Mouse (Mus musculus): Measurements from ENCODE around the gene Mob4.
"Not testable (repeated sequence)": the region's sequence is repeated elsewhere in the genome, so short reads cannot be mapped to it uniquely, and the experiment has no call there.

The Mob4 gene

GRCm38 (mm10) chr1:55130943-55131401 lies at the start of gene Mob4:
Mob4 (plus strand) TSS chr1:55131231.
- peak; percentile 86 for DNase-seq (ENCODE audit: low spot score)

- DNase-seq (ENCODE audit: low spot score) = no peak
Measured at GRCm38 (mm10) chr1:55082106-55082505, 48.9 kb upstream of the Mob4 start.

DNA sequence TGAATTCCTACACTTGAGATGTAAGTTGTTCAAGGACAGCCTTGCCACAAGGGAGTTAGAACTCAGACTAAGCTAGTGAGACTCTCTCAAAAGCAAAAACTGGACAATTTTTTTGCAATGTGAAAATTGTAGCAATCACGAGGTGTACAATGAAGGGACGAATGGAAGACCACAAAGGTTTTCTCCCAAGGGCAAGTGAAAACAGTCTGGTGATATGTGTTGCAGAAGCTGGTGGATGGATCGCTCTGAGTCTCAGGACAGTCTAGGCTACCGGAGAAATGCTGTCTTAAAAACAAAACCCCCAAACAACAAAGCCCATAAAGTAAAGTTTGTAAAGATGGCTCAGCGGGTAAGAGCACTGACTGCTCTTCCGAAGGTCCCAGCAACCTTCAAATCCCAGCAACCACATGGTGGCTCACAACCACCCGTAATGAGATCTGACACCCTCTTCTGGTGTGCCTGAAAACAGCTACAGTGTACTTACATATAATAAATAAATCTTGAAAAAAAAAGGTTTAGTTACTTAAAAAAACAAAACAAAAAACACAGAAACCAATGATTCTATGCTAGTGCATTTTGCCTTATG lies 45.2 kb upstream of the Mob4 start:
- no peak for DNase-seq (ENCODE audit: low spot score)

DNA sequence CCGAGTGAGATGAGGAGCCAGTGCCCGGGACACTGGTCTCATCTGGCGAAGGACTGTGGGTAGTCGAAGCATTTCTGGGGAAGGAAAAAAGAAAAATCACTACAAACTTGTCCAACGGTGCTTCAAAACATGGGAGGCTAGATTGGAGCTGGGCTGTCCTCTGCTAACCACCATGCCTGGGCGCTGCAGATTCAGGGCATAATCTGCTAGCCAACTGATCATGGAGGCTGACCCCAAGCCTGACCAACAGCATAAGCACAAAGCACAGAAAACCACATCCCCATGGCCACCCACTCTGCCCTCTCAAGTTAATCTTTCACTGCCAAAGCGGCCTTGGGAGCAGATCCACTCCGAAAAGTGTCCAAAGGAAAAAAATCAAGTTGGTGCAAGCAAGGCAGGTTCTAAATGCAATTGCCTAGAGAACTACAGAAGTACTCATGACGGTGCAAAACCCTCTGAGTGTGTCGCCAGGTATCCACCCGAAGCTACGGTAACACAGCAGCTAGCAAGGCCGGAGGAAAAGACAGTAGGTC lies 44.1 kb upstream of the Mob4 start:
- DNase-seq (ENCODE audit: low spot score) = no peak

- no peak for DNase-seq (ENCODE audit: low spot score)
Measured at GRCm38 (mm10) chr1:55087401-55087904, 43.6 kb upstream of the Mob4 start.

- DNase-seq (ENCODE audit: low spot score) = peak; percentile 94
Measured at GRCm38 (mm10) chr1:55087932-55088610, 43.0 kb upstream of the Mob4 start, which contains the start of the genes Hspe1 and Hspd1. Hspe1 (plus strand) TSS chr1:55088132. Hspd1 (minus strand) TSS chr1:55088243.

DNA sequence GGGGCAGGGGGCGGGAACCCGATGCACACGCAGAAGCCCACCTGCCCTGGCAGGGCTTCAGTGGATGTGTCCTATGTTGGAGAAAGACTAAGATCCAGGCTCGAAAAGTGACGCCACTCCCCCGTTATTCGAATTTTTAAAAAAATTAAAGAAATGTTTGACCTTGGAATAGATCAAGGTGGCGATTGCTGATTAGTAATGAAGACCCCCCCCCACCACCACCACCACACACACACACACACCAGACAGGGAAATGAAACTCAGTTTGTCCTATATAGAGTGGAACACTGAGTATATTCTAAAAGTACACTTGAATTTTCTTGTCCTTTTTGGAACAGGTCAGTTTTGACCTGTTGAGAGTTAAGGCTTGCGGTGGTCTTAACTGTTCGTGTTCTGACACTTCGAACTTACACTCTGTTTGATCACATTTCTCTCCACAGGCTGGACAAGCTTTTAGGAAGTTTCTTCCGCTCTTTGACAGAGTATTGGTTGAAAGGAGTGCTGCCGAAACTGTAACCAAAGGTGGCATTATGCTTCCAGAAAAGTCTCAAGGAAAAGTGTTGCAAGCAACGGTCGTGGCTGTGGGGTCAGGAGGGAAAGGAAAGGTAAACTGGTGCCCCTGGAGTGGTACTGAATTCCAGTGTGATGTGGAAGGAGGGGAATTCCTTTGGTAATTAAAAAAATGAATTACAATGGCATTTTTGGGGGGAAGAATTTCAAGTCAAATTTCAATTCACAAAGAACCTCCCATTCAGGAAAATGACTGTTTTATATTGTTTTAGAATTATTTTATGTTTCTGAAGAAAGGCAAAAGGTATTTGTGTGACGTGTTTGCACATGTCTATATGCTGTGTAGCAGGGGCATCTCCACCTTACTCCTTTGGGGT lies 42.2 kb upstream of the Mob4 start:
- DNase-seq (ENCODE audit: low spot score) = no peak

- DNase-seq (ENCODE audit: low spot score) = no peak
Measured at GRCm38 (mm10) chr1:55089498-55090064, 41.5 kb upstream of the Mob4 start.

- DNase-seq (ENCODE audit: low spot score) = no peak
Measured at GRCm38 (mm10) chr1:55092056-55092455, 39.0 kb upstream of the Mob4 start.

GRCm38 (mm10) chr1:55092469-55092868 lies 38.6 kb upstream of the Mob4 start:
- peak; percentile 79 for DNase-seq (ENCODE audit: low spot score)

DNA sequence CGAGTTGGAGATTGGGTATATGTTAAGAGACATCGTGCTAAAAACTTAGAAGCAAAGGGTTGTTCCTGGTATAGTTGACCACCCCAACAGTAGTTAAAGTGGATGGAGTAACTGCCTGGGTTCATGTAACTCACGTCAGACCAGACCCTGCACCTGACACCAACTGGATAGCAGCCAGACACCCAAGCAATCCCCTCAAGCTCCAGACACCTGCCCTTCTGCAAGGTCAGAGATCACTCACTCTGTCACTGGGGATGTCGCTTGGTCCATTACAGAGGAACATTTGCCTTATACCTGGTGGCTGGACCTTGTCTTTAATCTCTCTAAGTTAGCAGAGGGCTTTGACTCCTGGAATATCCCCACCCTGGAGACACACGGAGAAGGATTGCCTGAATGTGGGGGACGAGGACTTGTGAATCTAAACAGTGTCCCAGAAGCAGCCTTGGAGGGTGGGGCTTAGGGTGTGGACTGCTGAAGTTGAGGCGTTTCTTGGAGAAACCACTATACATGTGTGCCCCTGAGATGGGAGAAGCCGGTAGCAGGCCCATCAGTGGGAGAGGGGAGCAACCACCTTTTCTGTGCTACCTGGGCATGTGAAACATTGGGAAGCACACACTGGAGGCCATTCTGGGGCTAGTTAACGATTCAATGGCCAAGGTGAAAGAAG lies 24.0 kb upstream of the Mob4 start:
- no peak for DNase-seq (ENCODE audit: low spot score)

- no peak for DNase-seq (ENCODE audit: low spot score)
Measured at GRCm38 (mm10) chr1:55107644-55108043, 23.4 kb upstream of the Mob4 start.

DNA sequence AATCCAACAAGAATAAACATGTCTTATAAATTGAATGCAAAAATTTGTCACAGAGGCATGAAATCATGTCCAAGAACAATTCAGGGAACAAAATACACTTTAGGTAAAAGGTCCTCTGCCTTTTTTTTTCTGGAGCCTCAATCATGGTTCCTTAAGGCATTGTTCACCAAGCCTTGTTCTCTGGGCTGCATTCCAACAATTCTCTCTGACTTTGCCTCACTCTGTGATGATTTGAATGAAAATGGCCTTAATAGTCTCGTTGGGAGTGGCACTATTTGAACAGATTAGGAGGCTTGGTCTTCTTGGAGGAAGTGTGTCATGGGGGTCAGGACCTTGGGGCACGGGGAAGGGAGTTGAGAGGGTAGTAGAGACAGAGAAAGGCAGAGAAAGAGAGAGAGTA lies 22.6 kb upstream of the Mob4 start:
- DNase-seq (ENCODE audit: low spot score) = no peak

DNA sequence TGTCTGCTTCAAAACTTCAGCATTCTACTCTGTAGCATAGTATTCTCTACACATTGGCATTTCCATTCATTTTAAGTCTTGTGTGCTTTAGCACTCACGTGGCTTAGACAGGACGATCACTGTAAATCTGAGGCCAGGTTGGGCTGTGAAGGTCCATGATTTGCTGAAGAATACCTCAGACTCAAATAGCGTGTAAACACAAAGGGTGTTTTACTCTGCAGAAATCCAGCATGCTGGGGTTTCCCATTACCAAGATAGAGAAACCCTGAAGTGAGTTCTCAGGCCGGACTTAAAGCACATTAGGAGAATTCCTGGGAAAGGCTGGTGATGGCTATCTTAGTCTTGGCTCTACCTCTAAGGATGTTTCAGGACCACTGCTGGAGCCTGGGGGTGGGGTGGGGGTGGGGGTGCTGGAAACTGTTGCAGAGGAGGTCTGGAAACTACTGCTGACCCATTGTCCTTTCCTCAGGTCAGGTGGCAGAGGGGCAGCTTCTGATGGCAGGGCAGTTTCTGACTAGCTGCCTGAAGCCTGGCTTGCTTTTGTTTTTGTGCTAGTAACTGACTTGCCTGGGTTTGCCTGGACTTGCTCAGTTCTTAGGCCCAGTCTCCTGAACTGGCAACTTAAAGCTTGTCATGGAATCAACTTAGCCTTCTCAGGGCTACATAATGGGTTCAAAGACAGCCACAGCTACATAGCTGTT lies 21.8 kb upstream of the Mob4 start:
- DNase-seq (ENCODE audit: low spot score) = no peak

- DNase-seq (ENCODE audit: low spot score) = no peak
Measured at GRCm38 (mm10) chr1:55123046-55123445, 8.0 kb upstream of the Mob4 start.

DNA sequence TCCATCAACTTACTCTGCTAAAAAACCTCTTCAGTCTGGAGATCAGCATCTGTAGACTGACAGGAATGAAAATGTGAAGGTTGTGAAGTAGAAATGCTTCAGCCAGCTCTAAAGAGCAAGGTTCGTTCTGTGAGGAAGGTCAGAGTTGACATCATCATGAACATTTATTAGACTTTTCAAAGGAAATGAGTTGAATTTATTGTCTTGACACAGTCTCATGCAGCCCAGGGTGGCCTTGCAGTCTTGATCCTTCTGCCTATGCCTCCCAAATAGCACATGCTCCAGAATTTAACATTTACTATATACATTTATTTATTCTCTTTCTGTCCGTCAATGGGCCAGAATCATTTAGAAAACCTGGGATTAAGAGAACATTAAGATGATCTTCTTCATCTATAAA lies 7.5 kb upstream of the Mob4 start:
- no peak for DNase-seq (ENCODE audit: low spot score)

DNA sequence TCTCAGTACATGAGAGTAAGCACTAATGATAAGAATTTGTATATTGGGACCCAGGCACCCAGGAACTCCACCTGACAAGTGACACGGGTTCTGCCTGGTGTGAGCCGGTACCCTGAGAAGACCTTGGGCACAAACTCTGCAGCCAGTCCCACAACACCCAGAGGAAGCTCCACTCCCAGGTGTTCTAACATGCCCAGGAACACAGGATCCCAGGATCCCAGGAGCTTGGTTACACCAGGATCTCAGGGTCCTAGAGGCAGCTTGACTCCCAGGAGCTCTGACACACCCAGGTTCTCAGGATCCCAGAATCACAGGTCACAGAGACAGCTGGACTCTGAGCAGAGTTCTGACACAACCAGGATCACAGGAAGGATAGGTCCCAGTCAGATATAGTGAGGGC lies 6.9 kb upstream of the Mob4 start:
- not testable (repeated sequence) for DNase-seq (ENCODE audit: low spot score)

GRCm38 (mm10) chr1:55129716-55130115 lies 1.3 kb upstream of the Mob4 start:
- no peak for DNase-seq (ENCODE audit: low spot score)

- DNase-seq (ENCODE audit: low spot score) = no peak
Measured at GRCm38 (mm10) chr1:55130190-55130916, 678 bp upstream of the Mob4 start.

DNA sequence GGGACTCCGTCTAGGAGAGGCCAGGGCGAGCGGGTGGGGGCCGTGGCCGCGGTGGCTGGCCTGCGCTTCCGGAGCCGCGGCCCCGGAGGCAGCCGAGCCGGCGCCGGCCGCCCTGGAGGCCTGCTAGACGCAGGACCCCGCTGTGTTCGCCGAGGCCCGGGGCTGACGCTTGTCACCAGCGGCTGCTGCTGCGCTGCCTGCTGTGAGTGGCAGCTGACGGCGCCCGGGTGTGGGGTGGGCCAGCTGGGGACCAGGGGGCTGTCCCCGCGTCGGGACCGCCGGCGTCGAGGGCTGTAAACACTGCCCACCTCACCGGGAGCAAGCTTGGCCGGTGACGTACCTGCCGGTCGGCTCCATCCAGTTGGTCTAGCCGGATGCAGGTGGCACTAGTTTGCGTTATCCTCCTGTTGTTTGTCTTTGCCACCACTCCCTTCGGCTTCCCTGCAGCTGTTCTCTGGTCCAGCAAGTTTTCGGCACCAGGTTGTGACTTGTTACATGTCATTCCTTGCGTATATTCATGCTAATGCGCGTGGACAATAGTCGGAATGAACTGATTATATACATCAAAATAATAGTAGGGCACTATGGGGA lies 488 bp downstream of the Mob4 start:
- DNase-seq (ENCODE audit: low spot score) = peak; percentile 50

All from c-Kit-positive CD71-positive TER-119-positive erythroid progenitor cells, embryonic 14.5 days (primary cell).